Mouse (Mus musculus) 3T3-L1 (cell line): ENCODE measurements around the gene Nupl1.

ENCODE experiments used
- DNase-seq: peaks from one replicate; pipeline ENCODE4 v3.0.0-alpha.2; 2015; ENCODE audit warnings: low read depth, low spot score

The Nupl1 gene

DNA sequence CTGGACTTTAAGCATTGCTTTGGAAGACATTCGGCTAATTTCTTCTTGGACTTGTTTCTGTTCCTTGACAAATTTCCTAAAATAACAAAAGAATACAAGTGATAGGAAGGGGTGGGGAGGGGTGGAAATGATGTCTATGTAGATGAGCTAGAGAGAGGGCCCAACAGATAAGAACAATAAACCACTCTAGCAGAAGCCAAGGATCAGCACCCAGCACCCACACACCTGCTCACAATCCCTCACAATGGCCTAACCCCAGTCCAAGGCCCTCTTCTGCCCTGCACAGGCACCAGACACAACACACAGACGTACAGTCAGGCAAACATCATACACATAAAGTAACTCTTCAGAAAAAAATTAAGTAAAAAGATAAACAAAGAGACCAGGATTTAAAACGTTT is 12.7 kb downstream of the Nupl1 start:
- no peak for DNase-seq

DNA sequence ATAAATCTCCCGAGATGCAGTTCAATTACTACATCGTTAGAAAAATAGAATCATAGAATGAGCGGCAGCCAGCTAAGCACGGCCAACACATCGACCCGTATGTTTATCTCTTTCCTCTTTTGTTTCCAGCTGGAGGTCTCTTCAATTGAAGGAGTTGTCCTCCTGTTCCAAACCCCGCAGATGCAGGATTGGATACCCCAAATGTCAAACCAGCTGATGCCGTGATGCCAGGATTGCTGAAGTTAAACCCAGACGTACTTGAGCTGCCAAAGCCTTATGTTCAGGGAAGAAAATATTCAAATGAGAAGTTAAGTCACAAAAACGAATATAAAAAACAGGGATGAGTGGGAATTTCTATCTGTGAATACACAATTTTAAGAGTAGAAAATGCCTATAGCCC is 31.3 kb downstream of the Nupl1 start:
- DNase-seq: no peak

DNA sequence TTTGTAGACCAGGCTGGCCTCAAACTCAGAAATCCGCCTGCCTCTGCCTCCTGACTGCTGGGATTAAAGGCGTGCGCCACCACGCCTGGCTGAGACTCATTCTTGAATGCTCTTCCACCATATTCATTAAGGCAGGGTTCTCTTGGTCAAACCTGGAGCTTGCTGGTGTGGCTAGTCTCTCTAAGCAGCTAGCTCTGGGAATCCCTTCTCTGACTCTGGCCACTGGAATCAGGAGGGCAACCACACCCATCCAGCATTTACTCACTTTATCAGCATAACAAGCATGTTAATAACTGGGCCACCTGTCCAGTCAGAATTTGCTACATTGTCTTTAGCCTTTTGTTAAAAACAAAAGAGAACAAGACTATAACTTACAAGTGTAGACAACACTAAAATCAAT is 33.6 kb downstream of the Nupl1 start:
- no peak for DNase-seq

DNA sequence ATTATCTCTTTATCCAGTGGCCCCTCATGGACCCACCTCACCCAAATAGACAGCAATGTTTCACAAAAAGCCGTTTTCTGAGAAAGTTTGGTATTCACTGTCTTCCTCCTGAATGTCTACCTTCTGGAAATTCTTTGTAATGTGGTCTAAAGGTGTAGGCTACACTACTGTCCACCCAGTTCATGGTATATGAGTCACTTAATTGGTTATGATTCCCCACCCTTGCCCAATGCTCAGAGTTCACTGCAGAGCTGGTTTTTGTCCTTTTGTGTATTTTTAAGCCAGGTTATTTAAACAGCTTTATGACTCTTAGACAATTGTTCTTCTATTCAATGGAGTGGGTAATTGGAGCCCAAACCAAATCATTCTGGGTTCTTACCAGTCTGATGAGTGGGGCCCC is 35.1 kb downstream of the Nupl1 start:
- DNase-seq: no peak

DNA sequence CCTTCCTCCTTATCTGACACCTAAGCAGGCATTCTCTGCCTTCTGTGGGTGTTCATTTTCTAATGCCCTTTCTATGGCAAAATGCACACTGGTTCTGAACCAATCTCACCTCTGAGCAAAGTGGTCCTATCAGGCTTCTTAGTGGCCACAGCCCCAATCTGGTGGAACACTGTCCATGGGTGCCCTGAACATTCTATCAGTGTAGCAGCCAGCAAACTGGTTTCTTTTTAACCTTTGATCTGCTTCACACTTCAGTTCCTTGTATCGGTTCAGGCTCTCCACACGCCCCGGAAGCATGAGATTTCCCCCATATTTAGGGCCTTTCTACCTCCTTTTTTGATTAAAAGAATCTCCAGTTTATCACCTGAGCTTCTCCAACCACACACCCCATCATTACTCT is 36.2 kb downstream of the Nupl1 start:
- no peak for DNase-seq

DNA sequence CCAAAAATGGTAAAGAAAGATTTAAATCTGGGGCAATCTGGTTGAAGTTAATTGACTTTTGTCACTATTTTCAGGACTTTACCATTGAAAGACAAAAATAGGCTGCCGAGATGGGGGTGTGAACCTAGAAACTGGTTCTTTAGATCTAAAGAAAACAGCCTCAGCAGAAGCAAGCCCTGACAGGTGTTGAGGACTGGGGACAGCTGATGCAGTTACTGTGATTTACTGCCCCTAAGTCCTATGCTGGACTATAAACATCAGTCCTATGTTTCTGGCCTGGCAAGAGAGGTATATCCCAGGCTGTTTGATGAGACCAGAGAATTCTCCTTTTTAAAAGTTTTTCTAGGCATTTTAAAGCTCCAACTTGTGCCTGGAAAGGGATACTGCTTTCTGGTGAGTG is 37.2 kb downstream of the Nupl1 start:
- DNase-seq: no peak

DNA sequence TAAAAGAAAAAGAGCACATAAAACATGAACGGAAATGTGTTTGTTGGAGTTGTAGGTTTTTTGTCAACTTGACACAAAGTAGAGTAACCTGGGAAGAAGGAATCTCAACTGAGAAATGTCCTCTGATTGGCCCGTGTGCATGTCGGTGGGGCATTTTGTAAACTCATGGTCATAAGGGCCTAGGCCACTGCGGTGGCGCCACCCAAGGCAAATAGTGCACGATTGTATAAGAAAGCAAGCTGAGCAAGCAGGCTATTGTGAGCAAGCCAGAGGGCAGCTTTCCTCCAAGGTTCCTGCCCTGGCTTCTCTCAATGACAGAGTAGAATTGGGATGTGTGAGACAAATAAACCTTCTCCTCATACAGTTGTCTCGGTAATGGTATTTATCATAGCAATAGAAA is 42.1 kb downstream of the Nupl1 start:
- no peak for DNase-seq

DNA sequence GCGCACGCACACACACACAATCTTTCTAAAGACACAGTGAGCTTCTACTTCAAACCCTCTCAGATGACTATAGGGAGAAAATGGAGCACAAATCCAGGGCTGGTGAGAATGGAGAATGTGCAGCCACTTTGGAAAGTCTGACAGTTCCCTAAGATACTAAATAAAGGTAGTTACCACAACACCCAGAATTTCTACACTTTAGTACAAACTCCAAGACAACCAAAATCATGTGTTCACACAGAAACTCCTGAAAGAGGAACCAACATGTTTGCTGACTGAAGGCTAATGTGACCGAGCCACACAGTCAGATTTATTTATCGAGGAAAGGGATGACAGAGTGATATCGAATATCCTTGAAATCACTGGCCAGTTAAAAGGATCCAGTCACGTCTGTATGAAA is 46.2 kb downstream of the Nupl1 start:
- DNase-seq: no peak

DNA sequence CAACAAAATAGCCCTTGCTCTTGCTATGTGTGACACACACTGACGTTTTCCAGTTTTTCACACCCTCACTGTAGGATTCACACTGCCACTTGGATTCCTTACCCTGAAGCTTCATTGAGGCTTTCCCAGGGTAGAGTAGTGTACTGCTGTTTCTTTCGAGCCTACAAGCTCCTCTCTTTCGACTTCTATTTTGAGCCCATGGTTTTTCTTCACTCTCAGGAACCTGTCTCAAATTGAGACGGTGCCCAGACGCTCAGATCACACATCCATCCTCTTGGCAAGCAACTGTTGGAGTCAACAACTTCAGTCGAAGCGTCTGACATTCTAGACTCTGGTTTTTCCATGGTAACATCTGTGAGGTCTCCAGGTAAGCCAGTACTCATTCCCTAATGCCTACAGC is 54.3 kb downstream of the Nupl1 start, which contains the start of gene Atp8a2:
TSS of gene Atp8a2 (minus strand) at position 296 of the 400 bp plus-strand sequence.
- no peak for DNase-seq

DNA sequence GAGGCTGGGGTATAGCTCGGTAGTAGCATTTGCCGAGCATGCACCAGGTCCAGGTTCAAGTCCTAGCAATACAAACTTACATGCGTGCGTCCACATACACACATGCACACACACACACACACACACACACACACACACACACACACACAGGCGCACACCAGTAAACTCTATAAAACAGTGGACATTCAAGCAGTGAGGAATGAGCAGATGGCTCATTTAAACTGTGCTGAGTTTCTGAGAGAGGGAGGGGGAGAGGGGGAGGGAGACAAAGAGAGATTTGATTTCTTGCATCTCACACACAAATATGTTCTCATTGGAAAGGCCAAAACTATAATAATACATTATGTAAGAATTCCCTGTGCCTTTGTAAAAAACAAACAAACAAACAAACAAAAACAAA is 55.2 kb downstream of the Nupl1 start:
- no peak for DNase-seq

DNA sequence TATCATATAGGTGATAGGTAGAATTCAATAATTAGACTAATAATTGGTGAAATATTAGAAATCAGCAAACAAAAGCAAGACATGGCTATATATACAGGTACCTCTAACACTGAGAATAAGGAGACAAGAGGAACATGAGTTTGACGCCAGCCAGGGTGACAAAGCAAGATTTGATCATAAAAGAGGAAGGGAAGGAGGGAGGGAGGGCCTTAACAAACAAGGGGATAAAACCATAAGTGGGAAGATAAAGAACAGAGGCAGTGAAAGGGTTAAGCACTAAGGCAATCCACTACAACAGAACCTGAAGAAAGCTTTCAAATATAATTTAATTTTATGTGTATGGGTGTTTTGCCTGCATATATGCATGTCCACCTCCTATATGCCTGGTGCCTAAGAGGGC is 56.6 kb downstream of the Nupl1 start:
- DNase-seq: no peak

DNA sequence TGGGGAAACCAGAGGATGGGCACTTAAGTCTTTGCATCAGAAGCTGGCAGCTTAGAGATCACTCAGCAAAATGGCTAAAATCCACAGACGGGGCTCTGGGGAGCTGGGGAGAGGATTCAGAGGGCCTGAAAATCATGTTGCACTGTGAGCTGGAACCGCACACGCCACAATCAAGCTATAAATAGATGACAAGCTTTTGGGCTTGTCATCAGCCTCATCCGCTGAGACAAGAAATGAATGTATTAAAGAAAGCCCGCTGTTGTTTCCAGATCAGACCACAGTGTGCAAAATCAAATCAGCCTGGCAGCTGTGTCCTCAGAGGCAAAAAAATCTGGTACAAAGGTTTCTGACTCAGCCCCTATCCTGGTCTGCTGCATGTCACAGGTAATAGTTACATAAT is 61.5 kb downstream of the Nupl1 start:
- peak; percentile 12 for DNase-seq

DNA sequence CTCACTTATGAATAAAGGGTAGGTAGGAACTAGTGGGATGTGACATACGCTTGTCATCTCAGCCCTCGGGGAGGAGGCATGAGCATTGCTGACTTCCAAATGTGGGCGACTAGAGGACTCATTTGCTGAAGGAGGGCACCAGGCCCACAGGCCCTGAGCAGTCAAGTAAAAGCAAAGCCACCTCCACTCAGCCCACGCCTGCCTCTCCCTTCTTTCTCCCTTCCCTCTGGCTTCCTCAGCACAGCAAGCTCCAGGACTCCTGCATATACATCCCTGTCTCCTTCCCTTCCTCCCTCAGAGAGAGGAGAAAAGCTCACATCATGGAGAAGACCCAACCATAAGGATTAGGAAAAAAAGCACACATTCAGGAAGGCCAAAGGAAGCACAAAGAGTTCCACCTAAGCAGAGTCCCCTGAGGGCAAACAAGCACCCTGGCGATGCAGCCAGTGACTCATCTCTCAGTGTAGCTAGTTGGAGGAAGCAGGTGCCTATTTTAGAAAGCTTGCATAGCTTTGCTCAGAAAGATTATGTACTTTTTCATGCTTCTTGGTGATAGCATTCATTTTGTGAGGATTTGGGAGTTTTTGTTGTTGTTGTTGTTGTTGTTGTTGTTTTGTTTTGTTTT is 62.9 kb downstream of the Nupl1 start:
- DNase-seq: peak; percentile 50

DNA sequence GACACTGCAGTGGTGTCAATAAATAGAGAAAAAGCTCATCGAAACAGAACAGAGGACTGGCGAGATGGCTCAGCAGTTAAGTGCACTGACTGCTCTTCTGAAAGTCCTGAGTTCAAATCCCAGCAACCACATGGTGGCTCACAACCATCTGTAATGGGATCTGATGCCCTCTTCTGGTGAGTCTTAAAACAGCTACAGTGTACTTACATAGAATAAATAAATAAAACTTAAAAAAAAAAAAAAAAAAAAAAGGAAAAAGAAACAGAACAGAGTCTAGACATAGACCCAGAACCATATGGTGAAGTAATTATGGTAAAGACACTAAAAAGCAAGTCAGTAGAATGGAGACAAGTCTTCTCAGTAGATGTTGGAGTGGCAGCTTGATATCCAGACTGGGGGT is 69.9 kb downstream of the Nupl1 start:
- no peak for DNase-seq

DNA sequence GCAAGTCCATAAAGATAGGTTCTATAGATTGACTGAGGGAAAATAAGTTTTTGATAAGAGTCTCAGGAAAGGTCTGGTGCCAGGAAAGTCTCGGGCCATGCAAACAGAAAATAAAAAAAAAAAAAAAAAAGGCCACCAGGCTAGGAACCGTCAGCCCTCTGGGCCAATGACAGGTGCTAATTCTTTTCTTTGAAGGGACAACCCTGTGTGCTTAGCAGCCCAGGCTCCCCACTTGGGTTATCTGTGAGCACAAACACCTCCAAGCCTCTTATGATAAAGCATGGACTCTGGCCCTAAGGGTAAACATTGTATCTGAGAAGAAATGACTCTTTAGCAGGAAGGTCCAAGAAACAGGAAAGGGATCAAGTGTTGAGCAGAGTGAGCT is 72.7 kb downstream of the Nupl1 start:
- no peak for DNase-seq

DNA sequence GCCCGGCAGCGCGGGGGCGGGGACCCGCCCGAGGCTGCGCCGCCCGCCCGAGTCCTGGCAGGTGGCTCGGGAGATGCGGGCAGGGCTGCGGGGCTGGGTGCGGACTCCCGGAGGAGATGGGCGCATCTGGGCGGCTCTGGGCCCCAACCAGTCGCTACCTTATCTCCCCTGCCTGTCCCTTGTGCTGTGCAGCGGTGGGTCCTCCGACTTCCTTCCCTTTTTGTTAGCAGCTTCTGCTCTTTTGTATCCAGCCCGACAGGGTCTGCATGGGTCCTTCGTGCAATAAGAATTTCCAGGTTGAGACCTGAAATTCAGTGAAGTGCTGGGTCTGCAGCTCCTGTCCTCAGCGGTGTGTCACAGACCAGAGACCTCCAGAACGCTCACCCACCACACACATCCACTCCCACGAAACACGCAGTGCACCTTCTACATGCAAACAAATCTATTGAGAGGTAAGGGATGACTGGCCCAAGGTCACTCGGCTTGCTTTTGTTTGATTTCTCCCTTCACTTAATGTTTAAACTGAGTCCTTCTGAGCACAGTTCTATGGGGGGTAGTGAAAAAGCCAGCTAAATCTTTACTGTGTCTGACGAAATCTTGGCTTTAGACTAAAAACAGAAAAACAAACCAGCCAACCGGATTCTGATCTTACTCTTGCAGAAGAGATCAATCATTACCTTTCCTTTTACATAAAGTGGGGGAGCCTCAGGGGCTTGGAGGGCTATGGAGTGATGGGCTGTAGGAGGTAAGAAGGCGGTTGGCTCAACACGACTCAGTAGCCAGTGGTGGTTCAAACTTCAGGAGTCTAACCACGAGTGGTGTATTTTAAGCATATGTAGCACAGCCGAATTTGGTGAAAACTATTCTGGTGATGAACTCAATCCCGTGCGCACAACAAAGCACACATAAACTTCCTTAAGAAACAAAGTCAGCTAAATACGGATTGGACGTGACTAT is 73.3 kb downstream of the Nupl1 start:
- DNase-seq: no peak

DNA sequence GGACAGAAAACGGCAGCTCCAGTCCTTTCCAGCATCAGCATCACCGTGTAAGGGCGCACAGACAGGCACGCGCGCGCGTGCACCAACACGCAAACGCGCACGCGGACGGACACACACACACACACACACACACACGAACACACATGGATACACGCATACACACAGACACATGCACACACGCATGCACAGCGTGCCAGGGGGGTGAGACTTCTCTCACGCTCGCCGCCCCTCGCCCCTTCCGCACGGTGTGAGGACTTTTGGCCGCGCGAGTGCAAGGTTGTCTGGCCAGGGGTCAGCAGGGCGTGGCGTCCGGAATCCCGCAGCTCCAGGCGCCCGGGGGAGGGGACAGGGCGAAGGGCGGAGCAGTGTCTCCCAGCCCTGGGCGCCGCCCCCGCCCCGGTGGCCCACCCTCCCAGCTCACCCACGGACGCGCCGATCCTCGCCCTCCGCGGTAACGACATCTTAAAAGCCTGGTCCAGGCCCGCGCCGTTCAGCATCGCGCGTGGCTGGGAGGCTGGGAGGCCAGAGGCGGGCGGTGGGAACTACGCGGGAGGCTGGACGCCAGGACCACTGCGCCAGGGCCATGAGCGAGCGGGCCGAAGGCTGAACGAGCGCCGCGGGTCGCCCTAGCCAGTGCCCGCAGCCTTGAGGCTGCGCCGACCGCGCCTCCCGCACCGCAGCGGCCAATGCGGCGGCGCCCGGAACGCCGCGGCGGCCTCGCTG is 74.2 kb downstream of the Nupl1 start:
- DNase-seq: no peak

DNA sequence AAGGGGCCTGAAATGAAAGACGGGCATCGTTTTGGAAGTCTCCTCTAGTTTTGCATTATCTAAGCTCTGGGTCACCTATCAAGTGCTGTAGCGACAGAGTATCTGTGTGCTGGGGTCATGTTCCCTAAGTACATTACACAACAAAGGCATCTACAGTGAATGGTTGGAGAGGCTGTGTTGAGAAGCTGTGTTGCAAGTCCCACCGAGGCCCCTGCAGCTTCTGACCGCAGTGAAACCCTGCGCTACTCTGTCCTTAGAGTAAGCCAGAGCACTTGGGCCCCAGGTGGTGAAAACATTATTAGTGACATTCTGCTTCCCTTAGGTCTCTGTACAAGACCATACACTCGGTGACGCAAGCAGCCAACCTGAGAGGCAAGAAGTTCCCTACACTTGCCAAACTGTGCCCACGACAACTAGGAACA is 74.8 kb downstream of the Nupl1 start:
- no peak for DNase-seq

DNA sequence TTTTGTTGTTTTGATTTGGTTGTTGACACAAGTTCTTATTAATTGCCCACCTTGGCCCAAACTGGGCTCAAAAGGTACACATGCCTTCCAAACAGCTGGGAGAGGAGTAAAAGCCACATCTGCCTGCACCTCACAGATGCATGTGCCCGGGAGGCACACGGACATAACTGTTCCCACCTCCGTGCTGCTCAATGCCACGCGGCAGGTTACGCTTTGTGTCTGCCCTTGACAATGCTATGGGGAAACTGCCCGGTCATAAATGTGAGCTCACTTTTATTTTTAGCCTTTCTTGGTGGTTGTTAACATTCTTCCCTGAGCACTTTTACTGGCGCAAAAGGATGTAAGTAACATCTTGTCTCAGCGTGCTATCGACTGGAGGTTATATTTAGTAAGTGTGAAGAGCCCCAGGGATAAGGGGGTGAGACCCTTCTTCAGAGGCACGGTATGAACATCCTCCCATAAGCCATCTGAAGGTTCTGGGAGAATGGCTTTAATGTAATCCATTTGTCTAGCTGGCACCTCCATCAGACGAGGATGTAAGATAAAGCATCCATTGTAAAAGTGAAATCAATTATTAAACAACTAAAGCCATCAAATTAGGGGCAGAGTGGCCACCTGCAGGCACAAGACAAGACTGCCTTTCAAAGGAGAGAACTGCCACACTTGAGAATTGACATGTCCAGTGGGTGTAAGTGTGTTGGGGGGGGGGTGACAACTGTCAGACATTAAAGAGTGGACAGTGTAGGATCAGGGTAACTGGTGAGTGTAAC is 78.8 kb downstream of the Nupl1 start:
- DNase-seq: no peak

DNA sequence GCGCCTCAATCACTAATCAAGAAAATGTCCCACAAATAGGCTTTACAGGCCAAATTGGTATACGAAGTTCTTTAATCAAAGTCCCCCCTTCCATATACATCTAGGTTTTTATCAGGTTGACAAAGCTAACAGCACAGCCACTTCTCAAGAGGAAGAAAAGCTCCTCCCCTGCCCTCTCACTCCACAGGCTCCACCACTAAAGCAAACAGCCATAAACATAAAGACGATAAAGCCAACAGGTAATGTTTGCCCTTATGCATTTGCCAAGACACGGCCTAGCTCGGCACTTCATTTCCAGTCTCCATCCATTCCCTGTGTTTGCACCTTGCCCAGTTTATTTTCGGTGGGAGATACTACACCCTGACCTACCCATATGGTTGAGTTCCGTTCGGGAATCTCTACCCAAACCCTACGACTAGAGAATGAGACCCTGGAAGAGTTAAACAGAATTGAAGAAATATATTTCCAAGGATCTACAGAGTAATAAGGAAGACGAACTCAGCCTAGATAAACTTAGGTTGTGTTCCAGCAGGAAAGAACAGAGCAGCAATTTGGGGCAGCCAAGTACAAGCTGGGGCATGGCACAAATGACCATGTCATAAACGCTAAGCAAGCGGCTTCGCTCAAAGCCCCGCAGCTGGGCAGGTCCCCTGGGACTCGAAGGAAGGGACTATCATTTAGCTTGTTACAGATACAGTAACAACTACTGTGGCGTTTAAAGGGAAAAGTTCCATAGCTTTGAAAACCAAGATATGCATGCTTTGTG is 80.2 kb downstream of the Nupl1 start:
- no peak for DNase-seq

DNA sequence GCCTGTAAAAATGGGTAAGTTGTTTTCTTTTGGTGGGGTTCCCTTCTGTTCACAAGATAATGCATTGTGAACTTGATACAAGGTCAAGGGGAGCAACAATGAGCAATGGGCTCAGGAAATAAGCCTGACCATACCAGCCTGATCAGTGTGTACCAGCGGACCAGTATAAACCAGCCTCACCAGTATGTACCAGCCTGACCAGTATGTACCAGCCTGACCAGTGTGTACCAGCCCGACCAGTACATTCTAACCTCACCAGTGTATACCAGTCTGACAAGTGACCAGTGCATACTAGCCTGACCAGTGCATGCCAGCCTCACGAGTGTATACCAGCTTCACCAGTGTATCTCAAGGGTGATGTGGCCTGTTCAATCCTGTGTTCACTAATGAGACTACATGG is 87.9 kb downstream of the Nupl1 start:
- DNase-seq: no peak
